Mouse (Mus musculus) forebrain, embryonic 16.5 days (tissue): ENCODE measurements around the gene Zfp787. TPM values are rescaled to one million over a fixed set of nuclear protein-coding genes. Genes with fewer than 3 reads are reported as not detected.

Source experiments
- ATAC-seq: fragments of 200-750 bp; cut with Nextera tagmentation; 2 replicates; pipeline ENCODE4 v1.8.0; 2017; ENCODE audit warnings: mild to moderate bottlenecking, moderate library complexity
- H3K27ac ChIP-seq: fragments of 300-500 bp; sonication (generic); 2 replicates; pipeline ENCODE4 v1.5.1; 2014; ENCODE audit warnings: low read length, control low read depth
- H3K27me3 ChIP-seq: fragments of 300-500 bp; sonication (generic); replicated peaks from 2 replicates; pipeline ENCODE4 v1.6.1; 2014; ENCODE audit warnings: low read length; ENCODE audit not compliant: control insufficient read depth, insufficient read depth
- H3K36me3 ChIP-seq: fragments of 300-500 bp; sonication (generic); 2 replicates; pipeline ENCODE4 v1.6.1; 2014; ENCODE audit not compliant: control insufficient read depth, insufficient read depth
- H3K4me1 ChIP-seq: fragments of 300-500 bp; sonication (generic); replicated peaks from 2 replicates; pipeline ENCODE4 v1.6.1; 2014; ENCODE audit warnings: low read length; ENCODE audit not compliant: control insufficient read depth, insufficient read depth
- H3K4me2 ChIP-seq: fragments of 300-500 bp; sonication (generic); 2 replicates; pipeline ENCODE4 v1.6.1; 2014; ENCODE audit warnings: mild to moderate bottlenecking, low read length, control low read depth
- H3K4me3 ChIP-seq: fragments of 300-500 bp; sonication (generic); replicated peaks from 2 replicates; pipeline ENCODE4 v1.5.1; 2014; ENCODE audit warnings: mild to moderate bottlenecking, low read length, control low read depth
- H3K9ac ChIP-seq: fragments of 300-500 bp; sonication (generic); replicated peaks from 2 replicates; pipeline ENCODE4 v1.6.1; 2014; ENCODE audit warnings: low read depth, low read length, control low read depth
- H3K9me3 ChIP-seq: fragments of 300-500 bp; sonication (generic); 2 replicates; pipeline ENCODE4 v1.6.1; 2016; ENCODE audit warnings: low read length; ENCODE audit not compliant: control insufficient read depth
- WGBS: fragments of 180-500 bp; shearing (Covaris S2); extraction: QIAGEN DNeasy Blood & Tissue Kit; methylation state at CpG from one replicate; pipeline ENCODE4 v1.1.7; 2014; 5-methylcytosine and 5-hydroxymethylcytosine counted together
- polyA plus RNA-seq: library from polyadenylated mRNA; unstranded; fragments of >200 nt; fragmentation: Nextera tagmentation; extraction: Ambion mirVana; gene quantifications from 2 replicates; pipeline ENCODE4 v1.2.1, GENCODE M21; 2015

Zfp787 gene
- polyA plus RNA-seq, 1 experiment from 2014 or later, result 21.3 TPM

DNA sequence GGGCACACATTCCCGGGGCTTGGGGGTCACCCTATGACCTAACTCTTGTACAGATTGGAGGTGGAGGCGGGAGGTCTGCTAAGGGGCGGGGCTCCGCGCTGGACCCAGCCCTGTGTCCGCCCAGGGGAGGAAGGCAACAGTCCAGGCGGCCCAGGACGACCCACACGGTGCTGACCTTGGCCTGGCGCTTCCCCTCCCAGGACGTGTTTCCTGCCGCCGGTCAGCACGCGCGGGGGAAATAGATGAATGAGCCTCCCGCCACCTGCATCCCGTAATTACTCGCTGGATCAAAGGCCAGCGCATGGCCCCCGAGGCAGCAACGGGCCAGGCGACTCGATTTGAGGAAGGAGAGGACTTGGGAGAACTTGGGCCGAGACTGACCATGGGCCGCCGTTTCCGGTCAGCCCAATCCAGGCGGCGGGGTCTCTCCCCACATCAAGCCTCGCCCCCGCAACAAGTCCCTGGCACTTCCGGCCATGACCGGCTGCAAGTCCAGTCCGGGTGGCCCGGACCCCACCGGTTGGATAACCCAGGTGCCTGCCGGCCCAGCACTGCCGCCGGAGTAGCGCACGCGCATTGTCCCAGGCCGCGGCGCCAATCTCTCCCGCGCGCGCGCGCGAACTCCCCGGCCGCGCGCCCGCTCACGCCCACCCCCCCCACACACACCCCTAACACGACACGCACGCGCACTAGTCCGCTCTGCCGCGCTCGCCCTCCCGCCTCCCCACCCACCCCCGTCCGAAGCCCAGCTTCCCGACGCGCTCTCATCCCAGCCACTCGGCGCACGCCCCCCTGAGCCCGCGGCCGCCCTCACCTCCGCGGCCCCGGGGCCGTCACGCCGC, 545 bp downstream of the Zfp787 start:
- peak overlapping the region; percentile 87 for H3K4me3 ChIP-seq
- H3K36me3 ChIP-seq, result no peaks in the 10 kb centered on the region
- peaks cover 20% of the 10 kb centered on the region for H3K4me1 ChIP-seq
- H3K9me3 ChIP-seq, result no peaks in the 10 kb centered on the region
- ATAC-seq, result peak; percentile 74
- H3K4me2 ChIP-seq, result peak overlapping the region; percentile 82
- peak overlapping the region; percentile 95 for H3K27ac ChIP-seq
- under 1% methylated on average over 57 of the region's 85 CpGs for WGBS
- H3K27me3 ChIP-seq, result no peaks in the 10 kb centered on the region
- H3K9ac ChIP-seq, result peak overlapping the region; percentile 96

DNA sequence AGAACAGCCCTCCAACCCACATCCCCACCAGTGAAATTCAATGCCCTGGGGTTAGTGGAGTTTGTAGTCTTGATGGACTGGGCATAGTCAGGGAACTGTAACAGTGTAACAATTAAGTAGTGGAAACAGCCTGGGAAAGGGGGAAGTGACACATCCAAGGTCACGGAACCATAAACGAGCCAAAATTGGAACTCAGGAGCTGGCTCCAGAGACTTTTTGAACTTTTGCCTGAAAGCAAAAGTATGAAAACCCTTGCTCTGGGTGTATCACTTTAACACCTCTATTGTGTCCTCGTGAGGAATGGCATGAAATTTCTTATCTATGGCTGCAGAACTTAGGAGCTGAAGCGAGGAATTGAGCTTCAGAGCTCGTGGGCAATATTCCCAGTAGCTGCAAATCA, 1.6 kb downstream of the Zfp787 start:
- 79% methylated on average over 5 of the region's 5 CpGs for WGBS
- H3K4me2 ChIP-seq, result peak overlapping the region; percentile 82; the same call in 1 of the 2 replicates
- no peak overlapping the region; the same call in 1 of the 2 replicates for H3K9ac ChIP-seq
- H3K4me3 ChIP-seq, result peak overlapping the region; percentile 87; the same call in 1 of the 2 replicates
- no peaks in the 10 kb centered on the region for H3K9me3 ChIP-seq
- no peak for ATAC-seq
- no peak overlapping the region for H3K27ac ChIP-seq
- no peaks in the 10 kb centered on the region for H3K27me3 ChIP-seq
- H3K36me3 ChIP-seq, result no peaks in the 10 kb centered on the region
- peaks cover 22% of the 10 kb centered on the region for H3K4me1 ChIP-seq

DNA sequence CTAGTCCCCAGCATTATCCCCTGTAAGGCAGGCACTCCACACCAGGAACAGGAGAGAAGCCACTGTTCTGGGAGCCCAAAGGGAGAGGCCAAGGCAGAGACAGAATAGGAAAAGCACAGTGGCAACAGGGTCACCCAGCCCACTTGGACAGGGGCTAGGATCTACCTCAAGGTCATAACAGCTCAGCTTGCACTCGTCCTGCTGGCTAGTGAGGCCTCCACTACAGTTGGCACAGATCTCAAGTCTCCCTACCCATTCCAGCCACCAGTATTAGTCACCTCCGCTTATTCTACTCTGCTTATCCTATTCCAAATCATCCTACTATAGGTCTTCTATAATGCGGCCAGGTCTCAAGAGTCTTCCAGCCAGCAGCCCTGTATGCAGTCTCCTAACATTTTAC, 2.7 kb downstream of the Zfp787 start:
- no peaks in the 10 kb centered on the region for H3K27me3 ChIP-seq
- H3K4me1 ChIP-seq, result peaks cover 28% of the 10 kb centered on the region
- H3K9ac ChIP-seq, result no peak overlapping the region
- no peak overlapping the region for H3K4me3 ChIP-seq
- 90% methylated on average over 3 of the region's 3 CpGs for WGBS
- H3K27ac ChIP-seq, result no peak overlapping the region
- H3K9me3 ChIP-seq, result no peaks in the 10 kb centered on the region
- H3K36me3 ChIP-seq, result no peaks in the 10 kb centered on the region
- H3K4me2 ChIP-seq, result no peak overlapping the region
- ATAC-seq, result no peak

GRCm38 (mm10) chr7:6152036-6152435, 3.8 kb downstream of the Zfp787 start:
- Histone ChIP-seq H3K4me2 (no peak overlapping the region), H3K4me3 (no peak overlapping the region), H3K27ac (no peak overlapping the region), H3K36me3 (no peaks in the 10 kb centered on the region), H3K9ac (no peak overlapping the region), H3K27me3 (no peaks in the 10 kb centered on the region), H3K4me1 (peaks cover 28% of the 10 kb centered on the region), H3K9me3 (no peaks in the 10 kb centered on the region)
- no peak for ATAC-seq
- 84% methylated on average over 3 of the region's 3 CpGs for WGBS

GRCm38 (mm10) chr7:6151266-6151665, 4.5 kb downstream of the Zfp787 start:
- no peak for ATAC-seq
- Histone ChIP-seq H3K4me1 (peaks cover 24% of the 10 kb centered on the region), H3K9me3 (no peaks in the 10 kb centered on the region), H3K4me3 (no peak overlapping the region), H3K36me3 (no peaks in the 10 kb centered on the region), H3K9ac (no peak overlapping the region), H3K27me3 (no peaks in the 10 kb centered on the region), H3K4me2 (no peak overlapping the region), H3K27ac (no peak overlapping the region)
- WGBS, result 100% methylated on average over 1 of the region's 1 CpGs

- H3K4me1 ChIP-seq, result peaks cover 19% of the 10 kb centered on the region
- H3K27me3 ChIP-seq, result no peaks in the 10 kb centered on the region
- no peak overlapping the region for H3K27ac ChIP-seq
- no peaks in the 10 kb centered on the region for H3K9me3 ChIP-seq
- WGBS, result 78% methylated on average over 5 of the region's 5 CpGs
- no peak for ATAC-seq
- H3K4me2 ChIP-seq, result no peak overlapping the region
- H3K36me3 ChIP-seq, result no peaks in the 10 kb centered on the region
- H3K9ac ChIP-seq, result no peak overlapping the region
- no peak overlapping the region for H3K4me3 ChIP-seq
Measured at GRCm38 (mm10) chr7:6147688-6148087, 8.1 kb downstream of the Zfp787 start.

- Histone ChIP-seq H3K36me3 (no peaks in the 10 kb centered on the region), H3K4me3 (no peak overlapping the region), H3K4me1 (peaks cover 19% of the 10 kb centered on the region), H3K27me3 (no peaks in the 10 kb centered on the region), H3K9me3 (no peaks in the 10 kb centered on the region), H3K9ac (no peak overlapping the region), H3K27ac (no peak overlapping the region), H3K4me2 (no peak overlapping the region)
- ATAC-seq, result no peak
- WGBS, result 64% methylated on average over 2 of the region's 2 CpGs
Measured at GRCm38 (mm10) chr7:6146982-6147325, 8.8 kb downstream of the Zfp787 start.

GRCm38 (mm10) chr7:6146194-6146981, 9.4 kb downstream of the Zfp787 start:
- ATAC-seq, result no peak
- no peak overlapping the region for H3K27ac ChIP-seq
- WGBS, result 88% methylated on average over 7 of the region's 7 CpGs

GRCm38 (mm10) chr7:6145423-6146188, 10.2 kb downstream of the Zfp787 start:
- peaks cover 19% of the 10 kb centered on the region for H3K4me1 ChIP-seq
- no peak overlapping the region for H3K4me2 ChIP-seq
- no peak overlapping the region for H3K9ac ChIP-seq
- 84% methylated on average over 8 of the region's 8 CpGs for WGBS
- no peak for ATAC-seq
- H3K9me3 ChIP-seq, result no peaks in the 10 kb centered on the region
- no peaks in the 10 kb centered on the region for H3K36me3 ChIP-seq
- no peaks in the 10 kb centered on the region for H3K27me3 ChIP-seq
- no peak overlapping the region for H3K4me3 ChIP-seq
- H3K27ac ChIP-seq, result no peak overlapping the region

More at GRCm38 (mm10) chr7:6146194-6146981, 9.4 kb downstream of the Zfp787 start:
- no peaks in the 10 kb centered on the region for H3K36me3 ChIP-seq
- no peak overlapping the region for H3K4me3 ChIP-seq
- no peak overlapping the region for H3K9ac ChIP-seq
- no peaks in the 10 kb centered on the region for H3K27me3 ChIP-seq
- peaks cover 19% of the 10 kb centered on the region for H3K4me1 ChIP-seq
- no peak overlapping the region for H3K4me2 ChIP-seq
- no peaks in the 10 kb centered on the region for H3K9me3 ChIP-seq
